Mouse (Mus musculus): ENCODE measurements around the gene Golga2.

GRCm38 (mm10) chr2:32350471-32351051 lies 63.4 kb downstream of the Golga2 start:
- TF ChIP-seq POLR2A (IDR thresholded peaks at IDR 0.05; ENCODE audit: extremely low read depth, insufficient read depth, low read length): no peak
- no peak for TF ChIP-seq CTCF (IDR thresholded peaks at IDR 0.05; ENCODE audit: extremely low read depth, insufficient read depth, low read length)

All from cortical plate, adult 2 months (tissue).